Mouse (Mus musculus): ENCODE results near the gene Olfr656. TPM values are rescaled to one million over a fixed set of nuclear protein-coding genes. Genes with fewer than 3 reads are reported as not detected.

Gene Olfr656
- total RNA-seq (2021): not detected
- long read RNA-seq, experiment 1: 0 reads
- long read RNA-seq, experiment 2: 0 reads

GRCm38 (mm10) chr7:104613655-104614054 is at the start of gene Olfr656:
Gene Olfr656 (plus strand): TSS chr7:104613955.
- intact Hi-C loops (cut with DNase I): no loop called here
- no peak for DNase-seq (ENCODE audit: low spot score in 2 of 2)

- no peak for DNase-seq (ENCODE audit: low spot score in 2 of 2)
- intact Hi-C loops (cut with DNase I): no loop called here
Observed at GRCm38 (mm10) chr7:104577014-104577413, 36.7 kb upstream of the Olfr656 start, which contains the start of gene Olfr653. Gene Olfr653 (plus strand): TSS chr7:104577314.

DNA sequence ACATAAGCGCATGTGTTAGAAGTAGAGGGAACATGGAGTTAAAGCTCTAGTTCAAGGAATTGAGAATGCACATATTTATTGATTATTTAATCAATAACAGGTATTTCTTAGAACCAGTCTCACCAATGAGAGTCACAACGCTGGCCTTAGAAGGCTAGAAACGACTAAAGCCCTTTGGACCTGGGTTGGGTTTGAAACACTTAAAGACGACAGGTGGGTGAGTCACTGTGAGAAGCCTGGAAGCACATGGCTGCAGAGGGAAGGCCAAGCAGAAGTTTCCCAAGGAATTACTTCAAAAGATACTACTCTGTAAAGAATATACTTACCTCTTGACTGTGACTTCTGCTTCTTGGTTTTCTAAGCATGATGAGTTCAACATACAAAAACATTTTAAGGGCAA is 32.9 kb upstream of the Olfr656 start:
- intact Hi-C loops (cut with DNase I): no loop called here
- DNase-seq (ENCODE audit: low spot score in 2 of 2): no peak

GRCm38 (mm10) chr7:104581429-104581828 is 32.3 kb upstream of the Olfr656 start:
- no peak for DNase-seq (ENCODE audit: low spot score in 2 of 2)
- intact Hi-C loops (cut with DNase I): no loop called here

GRCm38 (mm10) chr7:104586725-104587124 is 27.0 kb upstream of the Olfr656 start, which contains the start of gene Olfr654:
Gene Olfr654 (plus strand): TSS chr7:104587025.
- intact Hi-C loops (cut with DNase I): no loop called here
- DNase-seq (ENCODE audit: low spot score in 2 of 2): no peak

GRCm38 (mm10) chr7:104588274-104588673 is 25.5 kb upstream of the Olfr656 start:
- DNase-seq (ENCODE audit: low spot score in 2 of 2): no peak
- intact Hi-C loops (cut with DNase I): no loop called here

GRCm38 (mm10) chr7:104601679-104602078 is 12.1 kb upstream of the Olfr656 start, which contains the start of gene Olfr655:
Gene Olfr655 (minus strand): TSS chr7:104601779.
- no peak for DNase-seq (ENCODE audit: low spot score in 2 of 2)
- intact Hi-C loops (cut with DNase I): no loop called here

DNA sequence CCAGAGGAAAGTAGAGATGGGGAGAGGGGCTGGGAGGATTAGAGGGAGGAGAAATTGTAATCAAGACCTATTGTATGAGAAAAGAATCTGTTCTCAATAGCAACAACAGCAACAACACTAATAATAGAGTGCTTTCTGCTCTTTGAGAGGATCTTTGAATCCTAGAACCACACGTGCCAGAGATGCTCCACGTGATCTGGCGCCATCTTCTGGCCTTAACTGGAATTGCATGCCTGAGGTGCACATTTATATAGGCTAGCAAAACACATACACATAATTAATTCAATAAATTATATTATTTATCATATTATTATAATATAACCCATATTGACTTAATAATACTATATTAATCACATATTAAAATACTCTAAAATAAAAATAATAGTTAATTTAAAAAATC is 10.6 kb upstream of the Olfr656 start:
- peak; percentile 5 for DNase-seq (ENCODE audit: low spot score in 2 of 2)
- intact Hi-C loops (cut with DNase I): no loop called here

DNA sequence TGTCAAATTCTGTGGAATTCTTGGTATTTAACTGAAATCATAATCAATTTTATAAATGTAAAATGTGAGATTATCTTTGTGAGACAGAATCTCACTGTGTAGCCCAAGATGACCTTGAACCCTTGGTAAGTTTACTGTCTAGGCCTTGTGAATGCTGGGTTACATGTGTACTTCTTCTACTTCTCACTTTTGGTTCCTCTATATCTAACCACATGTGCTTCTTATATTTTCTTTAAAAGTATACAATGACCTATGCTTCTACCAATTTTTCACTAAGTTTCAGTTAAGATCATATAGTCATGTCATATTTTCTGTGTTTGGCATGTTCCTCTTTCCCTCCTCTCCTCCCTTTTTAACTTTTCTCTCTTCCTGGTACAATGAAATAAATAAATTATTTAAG is 9.0 kb upstream of the Olfr656 start:
- intact Hi-C loops (cut with DNase I): no loop called here
- no peak for DNase-seq (ENCODE audit: low spot score in 2 of 2)

DNA sequence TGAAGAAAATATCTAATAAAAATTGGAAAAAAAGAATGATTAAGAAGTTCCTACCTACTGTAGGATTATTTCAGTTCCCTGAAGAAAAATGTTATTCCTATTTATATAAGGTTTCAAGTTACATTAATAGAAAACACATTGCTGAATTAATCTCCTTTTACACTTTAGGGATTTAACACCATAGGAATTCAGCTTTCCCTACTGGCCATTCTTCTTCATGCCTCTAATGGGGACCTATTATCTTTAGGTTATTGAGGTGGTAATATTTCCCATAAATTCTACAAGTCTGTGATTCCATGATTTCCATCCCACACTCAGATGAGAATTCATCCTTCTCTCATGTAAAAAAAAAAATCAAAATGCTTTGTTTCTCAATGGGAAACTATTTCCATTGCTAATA is 10.7 kb downstream of the Olfr656 start, which contains the start of gene Olfr657:
Gene Olfr657, plus strand, starts transcription at position 301 of the 400 bp plus-strand sequence.
- DNase-seq (ENCODE audit: low spot score in 2 of 2): no peak
- intact Hi-C loops (cut with DNase I): no loop called here

GRCm38 (mm10) chr7:104646841-104647482 is 33.2 kb downstream of the Olfr656 start, which contains the start of gene Olfr658:
Gene Olfr658 (minus strand): TSS chr7:104647305.
- intact Hi-C loops (cut with DNase I): no loop called here
- peak; percentile 13 to 37 for DNase-seq (ENCODE audit: low spot score in 2 of 2)

GRCm38 (mm10) chr7:104666453-104666852 is 52.7 kb downstream of the Olfr656 start, which contains the start of gene Olfr659:
Gene Olfr659 (plus strand): TSS chr7:104666753.
- intact Hi-C loops (cut with DNase I): no loop called here

More at GRCm38 (mm10) chr7:104666453-104666852, 52.7 kb downstream of the Olfr656 start, which contains the start of gene Olfr659:
- DNase-seq (ENCODE audit: low spot score in 2 of 2): no peak

Other genes with a start within 250 kb of the Olfr656 start
- gene Trim30b, start 244.1 kb upstream of the Olfr656 start, total RNA-seq (2021): not detected
- gene Trim30c, start 213.1 kb upstream of the Olfr656 start, total RNA-seq (2021): not detected
- gene Trim30a, start 148.8 kb upstream of the Olfr656 start, total RNA-seq (2021): under 1 TPM; 0.57 to 0.70 TPM
- gene Trim30d, start 106.1 kb upstream of the Olfr656 start, total RNA-seq (2021): under 1 TPM; 0.21 to 0.55 TPM
- not detected for gene Olfr651, start 63.8 kb upstream of the Olfr656 start, total RNA-seq (2021)
- not detected for gene Olfr652, start 53.1 kb upstream of the Olfr656 start, total RNA-seq (2021)
- gene Olfr653, start 36.6 kb upstream of the Olfr656 start, total RNA-seq (2021): not detected
- not detected for gene Olfr654, start 26.9 kb upstream of the Olfr656 start, total RNA-seq (2021)
- not detected for gene Olfr655, start 12.2 kb upstream of the Olfr656 start, total RNA-seq (2021)
- not detected for gene Olfr657, start 10.8 kb downstream of the Olfr656 start, total RNA-seq (2021)
- gene Olfr658, start 33.4 kb downstream of the Olfr656 start, total RNA-seq (2021): not detected
- not detected for gene Olfr659, start 52.8 kb downstream of the Olfr656 start, total RNA-seq (2021)
- gene Olfr661, start 72.5 kb downstream of the Olfr656 start, total RNA-seq (2021): not detected
- gene Usp17le, start 163.5 kb downstream of the Olfr656 start, total RNA-seq (2021): not detected
- gene Usp17lb, start 228.6 kb downstream of the Olfr656 start, total RNA-seq (2021): not detected
- not detected for gene Usp17la, start 243.1 kb downstream of the Olfr656 start, total RNA-seq (2021)

All from left cerebral cortex, postnatal 14 days (tissue).